Mouse (Mus musculus): Measurements from ENCODE around the gene Ice1. TPM values are rescaled to one million over a fixed set of nuclear protein-coding genes. Genes with fewer than 3 reads are reported as not detected.

The Ice1 gene
- polyA plus RNA-seq, 1 experiment from 2014 or later, result 18.8 TPM

GRCm38 (mm10) chr13:70655570-70655969 lies 18.1 kb upstream of the Ice1 start:
- Histone ChIP-seq H3K4me3 (no peak overlapping the region), H3K27ac (replicated peaks) (no peak overlapping the region), H3K27me3 (ENCODE audit: low read depth, poor library complexity, severe bottlenecking) (no peaks in the 10 kb centered on the region), H3K9me3 (replicated peaks) (no peaks in the 10 kb centered on the region), H3K4me1 (peaks cover 7% of the 10 kb centered on the region; the same call in 1 of the 2 replicates), H3K36me3 (no peaks in the 10 kb centered on the region)
- no peak for DNase-seq (ENCODE audit: low spot score)
- WGBS, result 86% methylated on average over 12 of the region's 12 CpGs

GRCm38 (mm10) chr13:70654091-70654770 lies 16.8 kb upstream of the Ice1 start:
- Histone ChIP-seq H3K27ac (replicated peaks) (peak overlapping the region; percentile 28; the same call in 1 of the 2 replicates), H3K36me3 (no peaks in the 10 kb centered on the region), H3K4me3 (no peak overlapping the region), H3K9me3 (replicated peaks) (no peaks in the 10 kb centered on the region), H3K27me3 (ENCODE audit: low read depth, poor library complexity, severe bottlenecking) (no peaks in the 10 kb centered on the region), H3K4me1 (peaks cover 12% of the 10 kb centered on the region; the same call in 1 of the 2 replicates)
- 80% methylated on average over 5 of the region's 5 CpGs for WGBS
- DNase-seq (ENCODE audit: low spot score), result no peak

GRCm38 (mm10) chr13:70653457-70653856 lies 16.0 kb upstream of the Ice1 start:
- DNase-seq (ENCODE audit: low spot score), result no peak
- Histone ChIP-seq H3K27me3 (ENCODE audit: low read depth, poor library complexity, severe bottlenecking) (no peaks in the 10 kb centered on the region), H3K4me1 (peaks cover 12% of the 10 kb centered on the region; the same call in 1 of the 2 replicates), H3K36me3 (no peaks in the 10 kb centered on the region), H3K9me3 (replicated peaks) (no peaks in the 10 kb centered on the region), H3K27ac (replicated peaks) (no peak overlapping the region), H3K4me3 (no peak overlapping the region)
- WGBS, result 78% methylated on average over 2 of the region's 2 CpGs

- Histone ChIP-seq H3K27ac (replicated peaks) (no peak overlapping the region), H3K27me3 (ENCODE audit: low read depth, poor library complexity, severe bottlenecking) (no peaks in the 10 kb centered on the region), H3K4me3 (no peak overlapping the region), H3K9me3 (replicated peaks) (no peaks in the 10 kb centered on the region), H3K36me3 (no peaks in the 10 kb centered on the region), H3K4me1 (peaks cover 12% of the 10 kb centered on the region; the same call in 1 of the 2 replicates)
- DNase-seq (ENCODE audit: low spot score), result no peak
- 77% methylated on average over 3 of the region's 3 CpGs for WGBS
These were observed 12.6 kb upstream of the Ice1 start for GRCm38 (mm10) chr13:70650011-70650436.

- WGBS, result 85% methylated on average over 10 of the region's 10 CpGs
- Histone ChIP-seq H3K27me3 (ENCODE audit: low read depth, poor library complexity, severe bottlenecking) (no peaks in the 10 kb centered on the region), H3K27ac (replicated peaks) (no peak overlapping the region), H3K36me3 (no peaks in the 10 kb centered on the region), H3K4me1 (0 out of 2 replicates have a peak, but pooled peaks cover 5% of the 10 kb centered on the region), H3K4me3 (no peak overlapping the region), H3K9me3 (replicated peaks) (no peaks in the 10 kb centered on the region)
- DNase-seq (ENCODE audit: low spot score), result no peak
These were observed 8.6 kb upstream of the Ice1 start for GRCm38 (mm10) chr13:70645968-70646505.

GRCm38 (mm10) chr13:70644083-70644462 lies 6.6 kb upstream of the Ice1 start:
- no peaks in the 10 kb centered on the region for H3K4me1 ChIP-seq
- H3K36me3 ChIP-seq, result no peaks in the 10 kb centered on the region
- H3K27me3 ChIP-seq (ENCODE audit: low read depth, poor library complexity, severe bottlenecking), result no peaks in the 10 kb centered on the region
- no peaks in the 10 kb centered on the region for H3K9me3 ChIP-seq (replicated peaks)
- no peak overlapping the region for H3K4me3 ChIP-seq
- no peak overlapping the region for H3K27ac ChIP-seq (replicated peaks)
- 58% methylated on average over 3 of the region's 3 CpGs for WGBS
- no peak for DNase-seq (ENCODE audit: low spot score)

- no peaks in the 10 kb centered on the region for H3K36me3 ChIP-seq
- 21% methylated on average over 10 of the region's 10 CpGs for WGBS
These were observed 6.1 kb upstream of the Ice1 start for GRCm38 (mm10) chr13:70643408-70644082.

GRCm38 (mm10) chr13:70641941-70642340 lies 4.5 kb upstream of the Ice1 start:
- Histone ChIP-seq H3K36me3 (no peaks in the 10 kb centered on the region), H3K4me3 (no peak overlapping the region), H3K27me3 (ENCODE audit: low read depth, poor library complexity, severe bottlenecking) (no peaks in the 10 kb centered on the region), H3K9me3 (replicated peaks) (no peaks in the 10 kb centered on the region), H3K4me1 (peaks cover 6% of the 10 kb centered on the region), H3K27ac (replicated peaks) (no peak overlapping the region)
- 84% methylated on average over 4 of the region's 4 CpGs for WGBS
- no peak for DNase-seq (ENCODE audit: low spot score)

More at GRCm38 (mm10) chr13:70643408-70644082, 6.1 kb upstream of the Ice1 start:
- Histone ChIP-seq H3K9me3 (replicated peaks) (no peaks in the 10 kb centered on the region), H3K27me3 (ENCODE audit: low read depth, poor library complexity, severe bottlenecking) (no peaks in the 10 kb centered on the region), H3K4me1 (peaks cover 2% of the 10 kb centered on the region), H3K27ac (replicated peaks) (no peak overlapping the region), H3K4me3 (no peak overlapping the region)
- DNase-seq (ENCODE audit: low spot score), result peak; percentile 70

GRCm38 (mm10) chr13:70641381-70641780 lies 3.9 kb upstream of the Ice1 start:
- 81% methylated on average over 5 of the region's 5 CpGs for WGBS

GRCm38 (mm10) chr13:70639639-70640038 lies 2.2 kb upstream of the Ice1 start:
- peaks cover 27% of the 10 kb centered on the region for H3K4me1 ChIP-seq
- H3K9me3 ChIP-seq (replicated peaks), result no peaks in the 10 kb centered on the region
- H3K27me3 ChIP-seq (ENCODE audit: low read depth, poor library complexity, severe bottlenecking), result no peaks in the 10 kb centered on the region
- H3K4me3 ChIP-seq, result no peak overlapping the region
- no peak for DNase-seq (ENCODE audit: low spot score)
- no peak overlapping the region for H3K27ac ChIP-seq (replicated peaks)
- no peaks in the 10 kb centered on the region for H3K36me3 ChIP-seq
- WGBS, result 84% methylated on average over 3 of the region's 3 CpGs

More at GRCm38 (mm10) chr13:70641381-70641780, 3.9 kb upstream of the Ice1 start:
- Histone ChIP-seq H3K4me1 (peaks cover 12% of the 10 kb centered on the region), H3K27ac (replicated peaks) (no peak overlapping the region), H3K9me3 (replicated peaks) (no peaks in the 10 kb centered on the region), H3K36me3 (no peaks in the 10 kb centered on the region), H3K27me3 (ENCODE audit: low read depth, poor library complexity, severe bottlenecking) (no peaks in the 10 kb centered on the region), H3K4me3 (no peak overlapping the region)
- no peak for DNase-seq (ENCODE audit: low spot score)

GRCm38 (mm10) chr13:70637662-70638291 lies 343 bp upstream of the Ice1 start:
- peaks cover 27% of the 10 kb centered on the region for H3K4me1 ChIP-seq
- peak overlapping the region; percentile 97 for H3K27ac ChIP-seq (replicated peaks)
- peak overlapping the region; percentile 88 for H3K4me3 ChIP-seq
- H3K9me3 ChIP-seq (replicated peaks), result no peaks in the 10 kb centered on the region
- no peaks in the 10 kb centered on the region for H3K36me3 ChIP-seq
- H3K27me3 ChIP-seq (ENCODE audit: low read depth, poor library complexity, severe bottlenecking), result no peaks in the 10 kb centered on the region
- WGBS, result under 1% methylated on average over 34 of the region's 42 CpGs
- peak; percentile 93 for DNase-seq (ENCODE audit: low spot score)

GRCm38 (mm10) chr13:70636706-70637105 lies 728 bp downstream of the Ice1 start:
- H3K4me3 ChIP-seq, result peak overlapping the region; percentile 88
- H3K27me3 ChIP-seq (ENCODE audit: low read depth, poor library complexity, severe bottlenecking), result no peaks in the 10 kb centered on the region
- 36% methylated on average over 10 of the region's 10 CpGs for WGBS
- no peaks in the 10 kb centered on the region for H3K36me3 ChIP-seq
- peaks cover 27% of the 10 kb centered on the region for H3K4me1 ChIP-seq
- H3K27ac ChIP-seq (replicated peaks), result peak overlapping the region; percentile 97
- DNase-seq (ENCODE audit: low spot score), result no peak
- H3K9me3 ChIP-seq (replicated peaks), result no peaks in the 10 kb centered on the region

Data from midbrain, embryonic 10.5 days (tissue).